Mouse (Mus musculus): Measurements from ENCODE around the gene Ksr1. TPM values are rescaled to one million over a fixed set of nuclear protein-coding genes. Genes with fewer than 3 reads are reported as not detected.

Gene Ksr1
- total RNA-seq, 2 experiments from 2014 or later: 53.4 to 70.5 TPM

DNA sequence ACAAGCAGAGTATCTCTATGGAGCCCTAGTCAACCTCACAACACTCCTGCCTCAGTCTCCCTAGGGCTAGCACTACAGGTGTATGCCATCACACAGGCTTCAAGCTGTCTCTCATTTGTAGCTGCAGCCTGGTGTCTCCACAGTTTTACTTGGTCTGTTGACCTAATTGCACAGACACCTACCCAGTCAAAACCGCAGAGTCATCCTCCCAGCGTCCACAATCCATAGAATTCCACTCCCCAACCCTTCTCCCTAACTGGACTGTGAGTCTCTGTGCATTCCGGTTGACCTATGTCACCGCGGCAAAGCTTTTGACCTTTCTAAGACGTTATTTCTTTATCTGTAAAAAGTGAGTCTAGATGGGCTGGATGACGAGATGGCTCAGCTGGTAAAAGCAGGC, 5.7 kb upstream of the Ksr1 start:
- no peak for DNase-seq (ENCODE audit: low spot score in 2 of 2)
- intact Hi-C loops (cut with DNase I): no loop called here

DNA sequence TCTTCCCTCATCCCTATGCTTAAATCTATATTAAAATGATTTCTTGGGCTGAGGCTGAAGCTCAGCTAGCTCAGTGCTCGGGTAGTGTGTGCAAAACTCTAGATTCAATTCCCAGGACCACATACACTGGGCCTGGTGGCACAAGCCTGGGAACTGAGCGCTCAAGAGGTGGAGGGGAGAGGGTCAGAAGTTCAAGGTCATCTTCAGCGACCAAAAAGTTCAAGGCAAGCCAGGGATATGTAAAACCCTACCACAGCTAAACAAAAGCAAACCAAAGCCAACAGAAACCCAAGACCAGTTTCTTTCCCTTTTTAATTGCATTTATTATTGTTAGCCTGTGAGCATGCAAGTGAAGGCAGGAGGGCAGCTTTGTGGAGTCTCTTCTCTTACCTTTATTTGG, 4.1 kb upstream of the Ksr1 start:
- intact Hi-C loops (cut with DNase I): no loop called here
- DNase-seq (ENCODE audit: low spot score in 2 of 2): no peak

DNA sequence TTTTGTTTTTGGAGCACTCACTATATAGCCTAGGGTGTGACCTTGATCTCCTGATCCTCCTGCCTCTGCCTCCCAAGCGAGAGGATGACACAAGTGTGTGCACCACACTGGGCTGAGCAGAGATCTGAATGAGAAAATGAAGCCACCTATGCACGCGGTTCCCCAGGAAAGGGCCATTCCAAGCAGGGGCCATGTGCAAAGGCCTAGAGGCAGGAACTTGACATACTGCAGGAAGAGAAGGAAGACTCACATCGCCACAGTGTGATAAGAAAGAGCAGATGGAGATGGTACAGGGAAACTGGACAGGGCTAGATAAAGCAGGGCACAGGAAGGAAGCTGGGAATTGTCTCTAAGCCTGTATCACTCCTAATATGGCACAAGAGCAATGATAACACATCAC, 3.1 kb upstream of the Ksr1 start:
- no peak for DNase-seq (ENCODE audit: low spot score in 2 of 2)
- intact Hi-C loops (cut with DNase I): loop anchor here (5.0 kb wide), 1 partner anchor 33 kb away; no protein-coding TSS in a partner anchor

DNA sequence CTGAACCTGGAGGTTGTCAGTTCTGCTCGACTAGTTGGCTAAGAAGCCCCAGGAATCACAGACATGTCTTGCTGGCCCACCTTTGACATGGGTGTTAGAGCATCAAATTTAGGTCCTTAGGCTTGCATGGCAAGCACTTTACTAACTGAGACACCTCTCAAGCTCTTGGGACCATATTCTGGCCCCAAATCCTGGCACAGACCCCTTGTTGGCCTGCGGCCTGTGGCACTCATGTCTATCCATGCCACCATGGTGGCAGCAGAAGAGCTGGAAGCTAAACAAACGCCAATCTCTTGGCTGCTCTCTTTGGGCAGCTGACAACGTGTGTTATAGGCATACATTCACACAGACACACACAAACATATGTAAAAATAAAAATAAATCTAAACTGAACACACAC, 2.6 kb upstream of the Ksr1 start:
- DNase-seq (ENCODE audit: low spot score in 2 of 2): no peak
- intact Hi-C loops (cut with DNase I): loop anchor here (5.0 kb wide), 1 partner anchor 34 kb away; no protein-coding TSS in a partner anchor

DNA sequence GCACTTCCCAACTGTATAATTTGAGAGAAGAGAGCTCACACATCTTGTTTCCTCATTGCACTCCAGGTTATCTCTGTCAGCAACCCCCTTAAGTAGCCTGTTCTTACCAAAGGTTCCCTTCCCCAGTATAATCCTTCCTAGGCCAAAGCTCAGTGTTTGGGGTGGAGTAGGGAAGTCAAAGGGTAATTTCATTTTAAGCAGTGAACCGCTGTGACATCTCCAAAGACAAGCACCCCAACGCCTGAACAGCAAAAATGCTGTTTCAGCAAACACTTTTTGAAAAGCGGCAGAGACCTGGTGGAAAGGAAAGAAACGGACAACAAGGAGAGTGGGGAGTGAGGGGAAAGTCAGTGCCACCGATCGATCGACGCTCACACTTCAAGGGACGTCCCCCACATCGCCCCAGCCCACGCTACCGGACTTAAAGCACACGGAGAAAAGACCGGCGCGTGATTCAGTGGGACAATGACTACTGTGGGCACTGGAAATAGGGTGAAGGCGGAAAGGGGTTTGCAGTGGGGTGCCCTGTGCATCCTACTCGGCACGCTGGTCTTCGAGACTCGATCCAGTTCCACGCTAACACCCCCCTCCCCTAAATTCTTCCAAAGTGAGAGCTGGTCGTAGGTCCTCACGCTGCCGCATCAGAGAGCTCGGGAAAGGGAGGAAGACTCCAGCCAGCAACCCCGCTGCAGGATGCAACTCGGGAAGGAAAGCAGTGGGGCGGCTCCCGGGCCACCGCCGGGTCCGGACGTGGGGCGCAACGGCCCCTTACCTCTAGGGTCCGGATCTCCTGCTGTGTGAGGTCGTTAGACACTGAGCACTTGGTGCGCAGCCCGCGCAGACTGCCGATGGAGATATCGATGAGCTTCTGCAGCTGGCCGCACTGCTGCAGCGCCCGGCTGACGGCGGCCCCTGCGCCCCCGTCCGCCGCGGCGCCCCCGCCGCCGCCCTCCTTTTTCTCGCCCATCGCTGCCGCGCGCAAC, 633 bp downstream of the Ksr1 start:
- intact Hi-C loops (cut with DNase I): loop anchor here (2.0 to 5.0 kb wide), 2 partner anchors 37 to 115 kb away; no protein-coding TSS in a partner anchor
- DNase-seq (ENCODE audit: low spot score in 2 of 2): no peak

DNA sequence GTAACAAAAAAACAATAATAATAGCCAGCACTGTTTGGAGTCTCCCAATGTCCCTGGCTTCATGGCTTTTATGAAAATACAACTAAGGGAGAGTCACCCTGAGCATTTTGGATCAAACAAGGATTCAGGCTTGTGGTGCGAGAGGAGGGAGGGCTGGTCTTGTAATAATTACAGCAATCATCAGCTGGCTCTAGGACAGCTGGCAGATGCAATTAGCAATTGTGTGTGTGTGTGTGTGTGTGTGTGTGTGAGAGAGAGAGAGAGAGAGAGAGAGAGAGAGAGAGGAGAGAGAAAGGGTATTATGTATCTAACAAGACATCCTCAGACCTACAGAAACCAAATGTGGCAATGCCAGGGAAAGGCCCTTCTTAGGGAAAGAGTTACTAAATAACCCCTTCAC, 1.5 kb downstream of the Ksr1 start:
- no peak for DNase-seq (ENCODE audit: low spot score in 2 of 2)
- intact Hi-C loops (cut with DNase I): loop anchor here (5.0 kb wide), 1 partner anchor 38 kb away; no protein-coding TSS in a partner anchor

DNA sequence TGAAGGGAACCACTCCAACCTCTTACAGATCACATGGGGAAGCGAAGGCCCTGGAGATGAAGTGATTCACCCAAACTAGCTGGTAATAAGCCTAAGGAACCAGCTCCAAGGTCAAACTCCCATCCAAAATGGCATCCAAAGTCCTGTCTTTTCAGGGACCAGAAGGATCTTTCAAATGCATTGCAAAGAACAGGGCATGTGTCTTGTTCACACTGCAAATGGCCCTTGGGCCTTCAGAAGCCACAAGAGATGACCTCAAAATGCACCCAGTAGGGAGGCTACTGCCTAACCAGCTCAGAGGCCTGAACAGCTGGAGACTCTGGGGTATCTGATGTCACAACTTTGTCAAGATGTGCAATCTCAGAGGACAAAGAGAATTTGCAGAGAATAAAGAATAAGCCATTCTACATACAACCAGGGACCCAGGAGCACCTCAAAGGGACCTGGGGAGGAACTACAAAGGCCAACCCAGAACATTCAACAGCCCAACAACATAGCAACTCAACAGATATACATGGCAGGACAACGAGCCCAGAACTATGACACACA, 2.1 kb downstream of the Ksr1 start:
- DNase-seq (ENCODE audit: low spot score in 2 of 2): no peak
- intact Hi-C loops (cut with DNase I): no loop called here

DNA sequence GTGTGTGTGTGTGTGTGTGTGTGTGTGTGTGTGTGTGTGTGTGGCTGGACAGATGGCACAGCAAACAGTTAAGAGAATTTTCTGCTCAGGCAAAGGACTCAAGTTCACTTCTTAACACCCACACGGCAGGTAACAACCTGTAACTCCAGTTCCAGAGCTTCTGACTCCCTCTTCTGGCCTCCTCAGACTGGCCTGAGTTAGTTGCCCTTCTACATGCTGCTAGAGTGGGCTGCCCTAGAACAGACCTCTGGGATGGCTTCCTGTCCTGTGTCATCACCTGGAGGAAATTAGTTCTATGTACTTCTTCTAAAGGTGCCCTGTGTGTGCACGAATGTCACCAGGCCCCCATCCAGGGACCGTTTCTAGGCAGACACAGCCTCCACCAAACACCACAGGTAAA, 2.9 kb downstream of the Ksr1 start:
- no peak for DNase-seq (ENCODE audit: low spot score in 2 of 2)
- intact Hi-C loops (cut with DNase I): no loop called here

DNA sequence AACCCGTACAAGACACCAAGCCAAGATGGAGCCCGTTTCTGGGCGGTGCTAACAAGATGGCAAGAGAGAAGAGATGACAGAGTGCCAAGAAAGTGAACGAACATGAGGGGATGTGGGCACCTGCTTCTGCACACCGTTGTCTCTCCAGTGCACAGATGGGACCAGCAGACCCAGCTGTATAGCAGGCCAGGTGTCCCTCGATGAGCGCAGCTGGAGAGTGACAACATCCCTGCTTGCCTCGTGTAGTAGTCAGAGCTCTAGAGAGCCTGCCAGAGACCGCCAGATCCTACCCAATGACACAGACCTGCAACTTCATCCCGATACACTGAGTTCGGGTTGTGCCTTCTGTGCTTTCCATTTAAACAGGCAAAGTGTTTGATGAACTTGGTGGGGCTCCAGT, 3.8 kb downstream of the Ksr1 start:
- intact Hi-C loops (cut with DNase I): no loop called here
- DNase-seq (ENCODE audit: low spot score in 2 of 2): no peak

DNA sequence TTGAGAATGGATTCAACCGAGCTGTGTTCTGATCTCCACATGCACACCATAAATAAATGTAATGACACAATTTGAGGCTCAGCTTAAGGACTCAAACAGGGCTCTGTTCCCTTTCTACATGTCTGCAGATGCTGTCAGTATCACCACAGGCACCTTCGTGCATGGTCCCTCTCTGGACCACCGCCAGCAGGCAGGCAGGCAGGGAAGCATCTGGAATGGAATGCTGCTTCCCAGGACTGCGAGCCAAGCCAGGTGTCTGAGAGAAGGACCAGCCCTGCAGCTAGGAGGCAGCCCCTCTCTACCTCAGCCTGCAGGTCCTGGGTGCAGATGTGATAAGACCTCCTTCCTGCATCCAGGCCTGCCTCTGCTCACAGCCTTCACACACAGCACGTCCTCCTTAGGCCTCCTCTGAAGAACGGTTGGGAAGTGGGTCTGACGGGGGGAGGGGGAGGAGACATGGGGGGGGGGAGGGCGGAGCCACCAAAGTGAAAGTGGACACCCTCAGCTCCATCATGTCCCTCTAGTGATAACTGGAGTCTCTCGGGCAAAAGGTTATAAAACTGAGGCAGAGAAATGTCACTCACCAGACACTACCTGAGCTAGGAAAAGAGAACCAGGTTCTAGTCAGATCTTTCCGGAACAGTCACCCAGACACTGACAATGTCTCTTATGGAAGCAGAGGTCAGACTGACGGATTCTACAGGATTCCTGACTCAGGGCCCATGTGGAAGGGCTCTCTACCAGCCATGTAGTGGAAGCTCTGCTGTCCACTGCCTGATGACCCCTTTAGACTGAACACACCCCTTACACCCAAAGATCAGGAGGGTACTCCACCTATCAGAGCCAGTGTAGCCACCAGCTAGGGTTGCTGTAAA, 4.7 kb downstream of the Ksr1 start:
- intact Hi-C loops (cut with DNase I): no loop called here
- no peak for DNase-seq (ENCODE audit: low spot score in 2 of 2)

DNA sequence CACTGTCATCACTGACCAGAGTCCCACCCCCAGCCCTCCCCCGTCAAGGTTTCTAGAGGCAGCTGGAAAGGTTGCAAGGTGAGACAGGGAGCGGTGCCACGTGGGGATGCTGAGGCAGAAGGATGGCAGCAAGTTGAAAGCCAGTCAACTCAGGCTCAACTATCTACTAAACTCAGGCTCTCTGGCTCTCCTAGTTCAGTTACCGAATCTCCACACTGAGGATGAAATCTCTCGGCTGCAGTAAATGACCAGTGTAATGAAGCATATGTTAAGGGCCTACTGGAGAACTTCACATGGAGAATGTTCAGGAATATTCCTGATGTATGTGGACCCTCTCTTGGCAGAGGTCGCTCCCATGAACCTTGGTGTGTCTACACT, 5.7 kb downstream of the Ksr1 start:
- DNase-seq (ENCODE audit: low spot score in 2 of 2): no peak
- intact Hi-C loops (cut with DNase I): no loop called here

DNA sequence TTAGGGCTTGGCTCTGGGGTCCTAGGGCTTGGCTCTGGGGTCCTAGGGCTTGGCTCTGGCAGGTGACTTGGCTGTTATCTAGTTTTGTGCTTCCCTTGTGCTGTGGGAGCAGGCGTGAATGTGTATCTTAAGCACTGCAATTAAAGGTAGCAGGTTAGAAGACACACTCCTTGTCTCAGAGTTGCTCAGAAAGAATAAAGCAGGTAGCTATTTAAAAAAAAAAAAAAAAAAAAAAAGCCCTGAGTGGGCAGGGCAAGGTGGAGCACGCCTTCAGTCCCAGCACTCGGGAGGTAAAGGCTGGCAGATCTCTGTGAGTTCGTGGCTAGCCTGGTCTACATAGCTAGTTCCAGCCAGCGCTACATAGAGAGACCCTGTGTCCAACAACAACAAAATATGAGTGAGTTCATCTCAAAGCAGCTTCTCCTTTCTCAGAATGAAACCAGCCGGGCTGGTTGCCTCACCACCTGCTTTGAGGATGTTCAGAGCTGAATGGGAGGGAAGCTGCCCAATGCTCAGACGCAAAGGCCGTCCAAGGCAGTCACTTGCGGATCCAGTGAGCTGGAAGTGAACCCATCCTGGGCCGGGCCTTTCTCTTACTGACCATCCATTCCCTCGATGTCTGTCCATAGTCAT, 6.2 kb downstream of the Ksr1 start:
- intact Hi-C loops (cut with DNase I): no loop called here
- DNase-seq (ENCODE audit: low spot score in 2 of 2): no peak

DNA sequence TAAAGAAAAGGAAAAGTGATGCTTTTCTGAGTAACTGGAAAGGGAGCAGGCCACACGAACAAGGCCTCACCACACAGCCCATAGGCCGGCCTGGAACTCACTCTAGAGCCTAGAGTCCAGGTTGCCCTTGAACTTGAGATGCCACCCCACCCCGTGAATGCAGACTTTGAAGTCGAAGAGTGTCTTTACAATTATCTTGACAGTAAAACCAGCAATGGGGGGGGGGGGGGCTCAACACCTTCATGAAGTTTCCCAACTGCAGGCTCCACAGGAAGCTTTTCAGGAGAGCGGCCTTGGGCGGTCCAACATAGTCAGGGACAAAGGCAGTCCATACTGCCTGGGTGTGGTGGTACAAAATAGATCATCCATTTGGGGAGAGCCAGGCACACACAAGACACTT, 7.6 kb downstream of the Ksr1 start:
- DNase-seq (ENCODE audit: low spot score in 2 of 2): no peak
- intact Hi-C loops (cut with DNase I): no loop called here

DNA sequence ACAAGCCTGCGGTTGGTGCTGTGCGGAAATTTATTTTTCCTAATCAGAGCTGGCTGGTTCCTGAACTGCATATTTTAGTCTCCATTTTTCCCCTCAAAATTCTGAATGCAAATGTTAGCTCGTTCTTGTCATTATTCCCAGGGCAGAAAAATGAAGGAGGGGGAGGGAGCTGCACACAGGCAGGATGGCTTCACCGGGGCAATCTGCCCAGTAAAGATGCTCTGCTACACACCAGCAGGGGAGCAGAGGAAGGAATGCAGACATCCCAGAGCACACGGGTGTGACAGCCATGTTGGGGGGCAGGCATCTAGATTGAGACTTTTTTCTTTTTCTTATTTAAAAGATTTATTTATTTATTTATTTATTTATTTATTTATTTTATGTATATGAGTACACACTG, 9.0 kb downstream of the Ksr1 start:
- DNase-seq (ENCODE audit: low spot score in 2 of 2): no peak
- intact Hi-C loops (cut with DNase I): no loop called here

DNA sequence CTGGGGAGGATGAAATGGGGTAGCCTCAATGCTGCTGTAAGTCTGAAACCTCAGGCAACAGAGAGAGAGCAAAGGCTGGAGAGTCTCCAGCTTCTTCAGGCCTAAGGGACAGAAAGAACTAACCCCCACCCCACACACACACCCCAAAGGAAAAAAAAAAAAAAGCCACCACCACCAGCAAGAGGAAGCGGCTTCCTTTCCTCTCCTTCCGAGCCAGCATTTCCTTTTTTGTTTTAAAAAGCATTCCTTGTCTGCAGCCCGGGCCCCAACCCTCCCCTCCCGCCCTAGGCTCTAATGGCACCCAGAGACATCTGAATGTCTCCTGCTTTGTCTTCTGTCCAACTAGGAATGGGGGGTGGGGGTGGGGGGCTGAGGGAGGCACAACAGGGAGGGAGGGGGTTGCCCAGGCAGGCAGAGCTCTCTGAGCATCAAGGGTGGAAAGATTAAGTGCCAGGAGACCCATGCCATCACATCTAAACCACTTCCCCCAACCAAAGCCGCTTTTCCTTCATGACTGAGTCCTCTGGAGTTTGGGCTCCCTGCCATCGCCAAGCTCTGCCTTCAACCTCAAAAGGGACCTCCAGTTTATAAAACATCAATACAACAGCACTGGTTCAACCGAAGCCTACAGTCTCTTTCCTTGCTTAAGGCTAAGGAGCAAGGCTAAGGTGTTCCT, 10.4 kb downstream of the Ksr1 start:
- intact Hi-C loops (cut with DNase I): no loop called here
- DNase-seq (ENCODE audit: low spot score in 2 of 2): no peak

DNA sequence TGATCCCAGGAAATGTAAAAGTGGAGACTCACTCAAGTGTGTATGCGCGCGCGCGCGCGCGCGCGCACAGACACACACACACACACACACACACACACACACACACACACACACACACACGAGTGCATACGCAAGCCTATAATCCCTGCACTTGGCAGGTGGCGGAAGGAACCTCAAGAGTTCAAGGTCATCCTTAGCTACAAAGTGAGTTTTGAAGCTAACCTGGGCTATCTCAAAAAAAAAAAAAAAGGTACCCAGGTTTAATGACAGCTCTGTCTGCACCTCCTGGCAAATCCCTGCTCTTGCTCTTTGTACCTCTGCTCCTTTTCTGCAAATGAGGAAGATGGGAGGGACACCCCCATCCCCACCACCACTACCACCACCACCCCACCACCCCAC, 11.1 kb downstream of the Ksr1 start:
- DNase-seq (ENCODE audit: low spot score in 2 of 2): no peak
- intact Hi-C loops (cut with DNase I): no loop called here

DNA sequence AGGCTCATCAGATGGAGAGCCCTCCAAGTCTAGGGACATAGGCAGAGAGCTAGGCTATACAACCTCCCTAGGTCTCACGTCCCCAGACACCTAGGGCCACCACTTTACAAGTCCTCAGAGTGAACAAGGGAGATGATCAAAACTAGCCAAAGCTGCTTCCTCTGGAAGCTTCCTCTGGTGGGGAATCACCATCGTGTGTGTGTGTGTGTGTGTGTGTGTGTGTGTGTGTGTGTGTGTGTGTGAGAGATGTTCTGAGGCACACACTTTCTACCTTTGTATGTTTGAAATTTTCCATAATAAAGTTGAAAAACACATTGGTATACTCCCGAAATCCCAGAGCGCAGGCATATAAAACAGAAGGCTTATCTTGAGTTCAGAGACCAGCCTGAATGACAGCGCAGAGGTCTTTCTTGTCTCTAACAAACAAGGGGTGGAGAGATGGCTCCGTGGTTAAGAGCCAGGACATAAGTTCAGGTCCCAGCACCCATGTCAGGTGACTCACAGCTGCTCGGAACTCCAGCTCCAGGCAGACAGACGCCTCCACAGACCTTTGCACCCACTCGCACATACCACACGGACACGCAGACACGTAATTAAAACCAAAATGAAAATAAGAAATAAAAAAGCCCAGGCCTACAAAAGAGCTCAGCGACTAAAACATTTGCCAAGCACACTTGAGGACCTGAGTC, 11.6 kb downstream of the Ksr1 start:
- intact Hi-C loops (cut with DNase I): no loop called here
- no peak for DNase-seq (ENCODE audit: low spot score in 2 of 2)

DNA sequence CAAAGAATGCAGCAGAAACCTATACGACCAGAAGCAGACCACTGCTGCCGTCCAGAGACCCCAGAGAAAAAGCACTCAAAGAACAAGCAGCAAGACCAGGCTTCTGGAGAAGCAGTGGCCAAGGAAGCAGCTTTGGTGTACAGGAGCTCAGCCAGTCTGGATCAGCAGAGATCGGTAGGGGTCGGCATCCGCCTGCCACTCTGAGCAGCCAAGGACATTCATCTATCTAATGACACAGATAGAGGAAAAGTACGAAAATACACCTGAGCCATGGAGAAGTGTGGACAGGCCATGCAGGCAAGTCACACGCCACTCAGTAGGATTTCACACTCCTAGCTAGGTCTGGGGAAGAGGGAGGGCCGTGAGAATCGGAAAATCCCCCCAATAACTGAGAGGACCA, 12.2 kb downstream of the Ksr1 start:
- intact Hi-C loops (cut with DNase I): no loop called here
- no peak for DNase-seq (ENCODE audit: low spot score in 2 of 2)

DNA sequence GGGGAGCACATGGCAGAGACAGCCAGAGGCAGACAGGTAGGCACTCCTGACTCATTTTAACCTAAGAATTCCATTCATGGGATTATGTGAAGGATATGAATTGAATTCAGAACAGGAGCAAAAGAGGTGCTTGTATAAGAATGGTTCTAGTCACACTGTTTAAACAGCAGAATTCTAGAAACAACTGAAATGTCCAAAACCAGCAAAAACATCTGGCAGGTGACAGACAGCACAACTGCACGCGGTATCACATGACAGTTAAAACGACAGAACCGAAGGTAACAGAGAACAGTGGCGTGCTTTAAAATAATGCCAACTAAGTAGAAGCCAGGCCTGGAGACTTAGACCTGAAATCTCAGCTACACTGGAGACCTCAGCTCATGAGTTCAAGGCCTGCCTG, 13.2 kb downstream of the Ksr1 start:
- no peak for DNase-seq (ENCODE audit: low spot score in 2 of 2)
- intact Hi-C loops (cut with DNase I): no loop called here

All from left cerebral cortex, postnatal 36 days (tissue).